17 mouse cellular contexts compared by ENCODE assay signal in the genomic region with DNA sequence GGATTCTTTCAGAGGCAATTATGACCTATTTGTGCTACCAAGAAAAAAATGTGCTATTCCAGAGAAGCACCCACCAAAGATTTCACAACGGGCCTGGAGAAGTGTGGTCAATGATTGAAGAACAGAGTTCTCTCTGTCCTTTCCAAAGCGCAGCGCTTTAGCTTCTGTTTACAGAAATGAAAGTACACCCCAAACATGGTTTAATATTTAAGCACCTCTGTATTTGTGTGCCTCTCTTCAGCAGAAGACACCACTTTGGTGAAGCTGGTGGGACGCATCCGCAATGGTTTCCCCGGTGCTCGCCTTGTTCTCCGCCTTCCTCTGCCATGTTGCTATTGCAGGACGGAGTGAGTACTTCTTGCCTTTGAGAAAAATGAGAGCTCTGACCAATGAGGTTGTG. TPM values are rescaled to one million over a fixed set of nuclear protein-coding genes. Genes with fewer than 3 reads are reported as not detected.
"Had no signal": no experiment of that assay in that cellular context is flagged by ENCODE, and none has a peak within 500 bp of the region (broad histone marks: within the 10 kb centered on the region; RNA-seq: fewer than 3 reads in every experiment).

No protein-coding gene starts in this region.

- H3K9ac ChIP-seq: intestine, embryonic 15.5 days; lung, embryonic 14.5 days; neural tube, embryonic 15.5 days had no signal

- ATAC-seq: intestine, embryonic 15.5 days had no signal

- H3K4me3 ChIP-seq: intestine, embryonic 15.5 days; layer of hippocampus, adult 2 months; limb, embryonic 10.5 days; midbrain, embryonic 10.5 days; myocyte; neural tube, embryonic 15.5 days had no signal

- H3K27me3 ChIP-seq: intestine, embryonic 15.5 days; neural tube, embryonic 15.5 days had no signal

- H3K4me2 ChIP-seq: intestine, embryonic 15.5 days; lung, embryonic 14.5 days; neural tube, embryonic 15.5 days had no signal

- H3K4me1 ChIP-seq: intestine, embryonic 15.5 days; limb, embryonic 10.5 days; midbrain, embryonic 10.5 days; neural tube, embryonic 15.5 days had no signal

- H3K27ac ChIP-seq: intestine, embryonic 15.5 days; layer of hippocampus, adult 2 months; limb, embryonic 10.5 days; midbrain, embryonic 10.5 days; neural tube, embryonic 15.5 days had no signal

- H3K36me3 ChIP-seq: intestine, embryonic 15.5 days; limb, embryonic 10.5 days; midbrain, embryonic 10.5 days; neural tube, embryonic 15.5 days had no signal

- H3K9me3 ChIP-seq: intestine, embryonic 15.5 days; limb, embryonic 10.5 days; midbrain, embryonic 10.5 days; neural tube, embryonic 15.5 days had no signal

- DNase-seq: kidney, postnatal 4 days; lung, embryonic 14.5 days; lung, postnatal 10 days; lung, postnatal 4 days; midbrain, embryonic 14.5 days; right cerebral cortex, adult 18-20 months; right cerebral cortex, postnatal 25 days; thymus, postnatal 4 days had no signal

RNA-seq across cellular contexts. Expression of a gene that starts 51.9 kb away (rescaled TPM):
- total RNA-seq: megakaryocyte, adult 5-6 weeks had no signal
- polyA plus RNA-seq: kidney, embryonic 14.5 days; limb, embryonic 10.5 days; midbrain, embryonic 10.5 days; neural tube, embryonic 11.5 days had no signal
